Mouse (Mus musculus): ENCODE measurements around the gene Otud7a. TPM values are rescaled to one million over a fixed set of nuclear protein-coding genes. Genes with fewer than 3 reads are reported as not detected.

Gene Otud7a
- polyA plus RNA-seq, 1 experiment from 2014 or later: 0.13 TPM

DNA sequence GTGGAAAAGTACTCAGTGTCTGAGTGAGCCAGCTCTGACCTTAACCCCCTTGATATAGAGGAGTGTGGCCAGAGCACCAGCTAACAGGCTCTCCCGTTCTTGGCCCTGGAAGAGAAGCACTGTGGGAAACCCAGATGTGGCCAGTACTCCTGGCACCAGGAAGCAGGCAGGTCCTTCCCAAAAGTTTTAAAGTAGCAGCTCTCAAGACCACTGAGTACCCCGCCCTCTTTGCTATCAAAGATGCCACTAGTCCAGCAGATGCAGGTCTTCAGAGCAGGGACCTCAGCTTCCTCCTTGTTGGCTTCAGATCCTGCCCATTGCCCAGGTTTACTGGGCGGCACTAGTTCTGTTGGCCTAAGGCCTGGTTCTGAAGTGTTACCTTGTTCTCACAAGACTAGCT lies 318.0 kb downstream of the Otud7a start:
- H3K4me2 ChIP-seq (replicated peaks; ENCODE audit: low read depth): no peak overlapping the region
- no peak for ATAC-seq
- H3K4me1 ChIP-seq (replicated peaks; ENCODE audit: control insufficient read depth, insufficient read depth, low read length): no peaks in the 10 kb centered on the region
- no peak overlapping the region for H3K9ac ChIP-seq (ENCODE audit: low read depth, low read length)
- no peak overlapping the region for H3K27ac ChIP-seq (ENCODE audit: low read depth, low read length)
- no peak overlapping the region for H3K4me3 ChIP-seq (ENCODE audit: low read depth, low read length)
- H3K27me3 ChIP-seq (replicated peaks; ENCODE audit: control insufficient read depth, insufficient read depth, low read length): peaks cover 34% of the 10 kb centered on the region
- WGBS: 79% methylated on average over 3 of the region's 3 CpGs
- no peaks in the 10 kb centered on the region for H3K36me3 ChIP-seq (ENCODE audit: control insufficient read depth, insufficient read depth)
- TF ChIP-seq CTCF (IDR thresholded peaks at IDR 0.05; ENCODE audit: low read depth): no peak
- H3K9me3 ChIP-seq (ENCODE audit: control insufficient read depth): no peaks in the 10 kb centered on the region

DNA sequence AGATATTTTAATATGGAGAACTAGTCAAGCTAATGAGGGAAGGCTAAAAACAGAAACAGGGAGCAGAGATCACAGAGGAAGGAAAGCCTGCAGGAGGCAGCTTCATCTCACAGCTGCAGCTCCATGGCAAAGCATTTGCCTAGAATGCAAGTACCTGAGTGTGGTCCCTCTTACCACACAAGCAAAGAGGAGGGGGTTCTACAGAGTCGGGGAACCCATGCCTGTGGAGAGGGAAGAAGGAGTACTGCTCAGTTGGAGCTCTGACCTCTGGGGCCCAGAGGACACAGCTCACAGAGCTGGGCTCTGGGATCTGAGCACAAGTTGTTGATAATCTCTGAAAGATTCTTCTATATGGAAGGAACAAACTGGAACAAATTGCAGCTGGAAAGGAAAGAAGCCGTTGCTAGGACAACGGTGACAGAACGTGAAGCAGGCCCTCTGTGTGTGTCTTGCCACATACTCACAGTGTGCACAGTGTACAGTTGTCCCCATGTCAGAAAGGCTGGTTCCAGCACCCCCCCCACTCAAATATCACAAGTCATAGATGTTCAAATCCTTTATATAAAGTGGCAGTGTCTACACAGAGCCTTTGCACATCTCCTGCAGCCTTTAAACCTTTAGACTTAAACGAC lies 324.0 kb downstream of the Otud7a start:
- no peak overlapping the region for H3K27ac ChIP-seq (ENCODE audit: low read depth, low read length)
- WGBS: 61% methylated on average over 5 of the region's 5 CpGs
- TF ChIP-seq CTCF (IDR thresholded peaks at IDR 0.05; ENCODE audit: low read depth): no peak
- no peaks in the 10 kb centered on the region for H3K4me1 ChIP-seq (replicated peaks; ENCODE audit: control insufficient read depth, insufficient read depth, low read length)
- no peak for ATAC-seq
- H3K4me3 ChIP-seq (ENCODE audit: low read depth, low read length): no peak overlapping the region
- H3K36me3 ChIP-seq (ENCODE audit: control insufficient read depth, insufficient read depth): no peaks in the 10 kb centered on the region
- H3K9me3 ChIP-seq (ENCODE audit: control insufficient read depth): no peaks in the 10 kb centered on the region
- no peak overlapping the region for H3K4me2 ChIP-seq (replicated peaks; ENCODE audit: low read depth)
- no peak overlapping the region for H3K9ac ChIP-seq (ENCODE audit: low read depth, low read length)
- H3K27me3 ChIP-seq (replicated peaks; ENCODE audit: control insufficient read depth, insufficient read depth, low read length): no peaks in the 10 kb centered on the region

DNA sequence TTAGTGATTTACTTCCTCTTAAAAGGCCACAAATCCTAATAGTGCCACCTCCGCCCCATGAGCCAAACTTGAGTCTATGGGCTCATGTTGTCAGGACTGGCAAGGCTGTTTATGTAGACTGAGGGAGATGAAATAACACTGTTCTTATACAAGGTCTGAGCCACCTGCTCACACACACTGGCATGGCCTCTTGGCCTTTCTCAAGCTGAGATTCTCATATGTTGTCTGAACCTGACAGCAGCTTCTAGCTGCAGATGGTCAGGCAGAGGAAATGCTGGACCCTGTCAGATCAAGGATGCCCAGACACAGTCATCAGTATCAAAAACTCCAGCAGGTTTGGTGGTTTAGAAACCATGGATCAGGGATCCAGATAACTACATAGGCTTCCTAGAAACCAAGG lies 328.7 kb downstream of the Otud7a start:
- H3K4me2 ChIP-seq (replicated peaks; ENCODE audit: low read depth): no peak overlapping the region
- no peaks in the 10 kb centered on the region for H3K27me3 ChIP-seq (replicated peaks; ENCODE audit: control insufficient read depth, insufficient read depth, low read length)
- WGBS: 82% methylated on average over 1 of the region's 1 CpGs
- TF ChIP-seq CTCF (IDR thresholded peaks at IDR 0.05; ENCODE audit: low read depth): no peak
- H3K27ac ChIP-seq (ENCODE audit: low read depth, low read length): no peak overlapping the region
- no peaks in the 10 kb centered on the region for H3K36me3 ChIP-seq (ENCODE audit: control insufficient read depth, insufficient read depth)
- H3K4me3 ChIP-seq (ENCODE audit: low read depth, low read length): no peak overlapping the region
- ATAC-seq: no peak
- no peaks in the 10 kb centered on the region for H3K4me1 ChIP-seq (replicated peaks; ENCODE audit: control insufficient read depth, insufficient read depth, low read length)
- H3K9ac ChIP-seq (ENCODE audit: low read depth, low read length): no peak overlapping the region
- no peaks in the 10 kb centered on the region for H3K9me3 ChIP-seq (ENCODE audit: control insufficient read depth)

DNA sequence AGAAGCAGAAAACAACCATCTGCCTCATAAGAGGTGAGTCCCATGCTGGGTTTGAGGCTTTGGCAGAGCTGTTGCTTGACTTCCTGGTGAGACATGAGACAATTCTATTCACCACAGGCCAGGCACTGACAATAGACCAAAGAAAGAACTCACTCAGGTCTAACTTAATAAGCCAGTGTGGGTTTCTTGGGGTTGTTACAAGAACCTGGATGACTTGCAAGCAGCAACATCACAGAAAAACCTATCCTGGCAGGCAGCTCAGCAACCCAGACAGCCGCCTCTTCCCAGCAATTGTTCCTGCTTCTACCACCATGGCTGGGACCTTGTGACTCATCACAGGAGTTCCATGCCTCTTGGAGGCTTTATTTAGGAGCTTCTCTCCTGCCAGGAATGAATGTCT lies 329.7 kb downstream of the Otud7a start:
- H3K4me3 ChIP-seq (ENCODE audit: low read depth, low read length): no peak overlapping the region

DNA sequence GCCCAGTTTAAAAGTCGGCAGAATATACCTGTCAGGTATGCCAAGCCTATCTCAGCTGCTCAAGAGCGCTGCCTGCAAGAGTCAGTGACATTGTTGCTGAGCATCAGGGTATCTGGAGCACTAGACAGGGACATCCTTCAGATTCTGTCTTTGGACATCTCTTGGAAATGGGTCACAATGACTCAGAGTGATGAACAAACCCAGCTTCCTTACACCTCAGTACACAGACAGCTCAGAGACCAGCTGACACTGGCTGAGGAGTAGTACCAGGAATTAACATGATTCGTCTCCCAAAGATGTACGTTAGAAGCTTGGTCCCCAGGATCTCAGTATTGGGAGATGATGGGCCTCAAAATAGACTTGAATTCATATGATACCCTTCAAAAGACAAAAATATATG lies 332.8 kb downstream of the Otud7a start:
- Histone ChIP-seq H3K9me3 (ENCODE audit: control insufficient read depth) (no peaks in the 10 kb centered on the region), H3K27me3 (replicated peaks; ENCODE audit: control insufficient read depth, insufficient read depth, low read length) (no peaks in the 10 kb centered on the region), H3K4me3 (ENCODE audit: low read depth, low read length) (no peak overlapping the region), H3K4me2 (replicated peaks; ENCODE audit: low read depth) (no peak overlapping the region), H3K9ac (ENCODE audit: low read depth, low read length) (no peak overlapping the region), H3K4me1 (replicated peaks; ENCODE audit: control insufficient read depth, insufficient read depth, low read length) (no peaks in the 10 kb centered on the region), H3K27ac (ENCODE audit: low read depth, low read length) (no peak overlapping the region), H3K36me3 (ENCODE audit: control insufficient read depth, insufficient read depth) (no peaks in the 10 kb centered on the region)
- TF ChIP-seq CTCF (IDR thresholded peaks at IDR 0.05; ENCODE audit: low read depth): no peak
- ATAC-seq: no peak
- 85% methylated on average over 4 of the region's 4 CpGs for WGBS

More for the DNA sequence above, 329.7 kb downstream of the Otud7a start:
- Histone ChIP-seq H3K4me2 (replicated peaks; ENCODE audit: low read depth) (no peak overlapping the region), H3K27me3 (replicated peaks; ENCODE audit: control insufficient read depth, insufficient read depth, low read length) (no peaks in the 10 kb centered on the region), H3K36me3 (ENCODE audit: control insufficient read depth, insufficient read depth) (no peaks in the 10 kb centered on the region), H3K9me3 (ENCODE audit: control insufficient read depth) (no peaks in the 10 kb centered on the region), H3K27ac (ENCODE audit: low read depth, low read length) (no peak overlapping the region), H3K4me1 (replicated peaks; ENCODE audit: control insufficient read depth, insufficient read depth, low read length) (no peaks in the 10 kb centered on the region), H3K9ac (ENCODE audit: low read depth, low read length) (no peak overlapping the region)
- WGBS: 78% methylated on average over 1 of the region's 1 CpGs
- no peak for TF ChIP-seq CTCF (IDR thresholded peaks at IDR 0.05; ENCODE audit: low read depth)
- ATAC-seq: no peak

DNA sequence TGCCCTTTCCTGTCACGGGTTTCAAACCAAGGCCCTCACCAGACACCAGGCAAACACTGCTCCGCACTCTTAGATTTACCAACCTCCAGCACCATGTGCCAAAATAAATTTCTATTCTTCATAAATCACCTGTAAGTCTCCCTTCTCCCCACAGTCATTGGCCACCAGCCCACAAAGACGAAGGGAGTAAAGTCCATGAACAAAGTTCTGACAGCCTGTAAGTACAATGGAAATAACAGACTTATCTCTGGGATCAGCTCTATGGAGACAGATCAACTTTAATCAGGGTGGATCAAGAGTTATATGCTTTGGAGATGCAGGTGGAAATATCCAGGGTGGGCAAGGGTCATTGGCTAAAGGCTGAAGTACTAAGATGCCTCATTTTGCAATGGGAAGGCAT lies 336.3 kb downstream of the Otud7a start:
- no peak for TF ChIP-seq CTCF (IDR thresholded peaks at IDR 0.05; ENCODE audit: low read depth)
- 90% methylated on average over 3 of the region's 3 CpGs for WGBS
- no peak overlapping the region for H3K27ac ChIP-seq (ENCODE audit: low read depth, low read length)

DNA sequence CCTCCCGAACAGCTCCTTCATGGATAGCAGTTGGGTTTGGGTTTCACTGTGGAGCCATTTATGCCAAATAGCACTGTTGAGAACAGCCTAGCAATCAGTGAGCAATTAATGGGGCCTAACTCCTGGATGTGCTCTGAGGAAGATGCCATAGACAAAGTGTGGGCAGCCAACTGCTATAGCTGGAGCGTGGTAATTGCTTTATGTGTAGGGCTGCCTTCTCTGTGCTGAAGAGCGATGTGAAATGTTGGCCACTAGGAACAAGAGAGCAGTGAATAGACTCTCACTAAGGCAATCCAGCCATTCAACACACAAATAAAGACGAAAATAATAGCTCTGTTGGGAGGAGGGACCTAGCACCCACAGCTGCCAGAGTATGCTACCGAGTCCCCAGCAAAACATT lies 345.2 kb downstream of the Otud7a start:
- H3K27ac ChIP-seq (ENCODE audit: low read depth, low read length): no peak overlapping the region
- no peaks in the 10 kb centered on the region for H3K4me1 ChIP-seq (replicated peaks; ENCODE audit: control insufficient read depth, insufficient read depth, low read length)
- no peaks in the 10 kb centered on the region for H3K27me3 ChIP-seq (replicated peaks; ENCODE audit: control insufficient read depth, insufficient read depth, low read length)
- WGBS: 85% methylated on average over 5 of the region's 5 CpGs
- no peaks in the 10 kb centered on the region for H3K36me3 ChIP-seq (ENCODE audit: control insufficient read depth, insufficient read depth)
- ATAC-seq: no peak
- H3K4me3 ChIP-seq (ENCODE audit: low read depth, low read length): no peak overlapping the region
- no peaks in the 10 kb centered on the region for H3K9me3 ChIP-seq (ENCODE audit: control insufficient read depth)
- H3K9ac ChIP-seq (ENCODE audit: low read depth, low read length): no peak overlapping the region
- no peak overlapping the region for H3K4me2 ChIP-seq (replicated peaks; ENCODE audit: low read depth)
- no peak for TF ChIP-seq CTCF (IDR thresholded peaks at IDR 0.05; ENCODE audit: low read depth)

More for the DNA sequence above, 336.3 kb downstream of the Otud7a start:
- no peak overlapping the region for H3K9ac ChIP-seq (ENCODE audit: low read depth, low read length)
- no peaks in the 10 kb centered on the region for H3K36me3 ChIP-seq (ENCODE audit: control insufficient read depth, insufficient read depth)
- no peaks in the 10 kb centered on the region for H3K9me3 ChIP-seq (ENCODE audit: control insufficient read depth)
- H3K4me2 ChIP-seq (replicated peaks; ENCODE audit: low read depth): no peak overlapping the region
- no peak overlapping the region for H3K4me3 ChIP-seq (ENCODE audit: low read depth, low read length)
- H3K4me1 ChIP-seq (replicated peaks; ENCODE audit: control insufficient read depth, insufficient read depth, low read length): no peaks in the 10 kb centered on the region
- no peak for ATAC-seq
- no peaks in the 10 kb centered on the region for H3K27me3 ChIP-seq (replicated peaks; ENCODE audit: control insufficient read depth, insufficient read depth, low read length)
